In the genomic region with DNA sequence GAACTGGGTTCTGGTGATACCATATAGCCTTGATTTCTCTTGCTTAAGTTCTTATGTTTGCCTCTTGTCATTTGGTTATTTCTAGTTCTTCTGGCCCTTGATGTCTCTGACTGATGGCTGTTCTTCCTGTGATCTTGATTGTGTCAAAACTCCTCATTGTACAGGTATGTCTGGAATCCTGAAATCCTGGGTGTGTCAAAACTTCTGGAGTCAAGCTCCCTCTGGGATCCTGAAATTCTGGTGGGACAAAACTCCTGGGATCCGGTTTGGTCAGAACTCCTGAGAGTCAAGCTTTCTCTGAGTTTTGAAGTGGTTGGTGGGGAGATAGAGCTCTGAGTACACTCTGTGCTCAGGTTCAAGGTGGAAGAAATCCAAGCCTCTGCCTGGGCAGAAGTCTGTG, we compare ENCODE assay signal across 29 mouse cellular contexts.
"Had no signal": no experiment of that assay in that cellular context is flagged by ENCODE, and none has a peak within 500 bp of the region (broad histone marks: within the 10 kb centered on the region; RNA-seq: fewer than 3 reads in every experiment).

No protein-coding gene starts in this region.

- DNase-seq: gastrocnemius, postnatal 14 days; gastrocnemius, postnatal 36 days; heart, adult 11 months; heart, adult 2 months; heart, postnatal 4 days; kidney, adult 18-20 months; kidney, adult 8-10 months; kidney, postnatal 14 days; kidney, postnatal 36 days; layer of hippocampus, adult 9-11 months; layer of hippocampus, postnatal 36 days; left cerebral cortex, postnatal 4 days; liver, embryonic 13.5 days had no signal

- H3K4me2 ChIP-seq: heart, embryonic 11.5 days; heart, embryonic 13.5 days; heart, embryonic 15.5 days; hindbrain, embryonic 12.5 days; hindbrain, embryonic 14.5 days; intestine, embryonic 15.5 days; kidney, embryonic 15.5 days; limb, embryonic 13.5 days; limb, embryonic 15.5 days; liver, embryonic 11.5 days; liver, embryonic 13.5 days; liver, embryonic 15.5 days had no signal

- H3K27me3 ChIP-seq: heart, embryonic 13.5 days; heart, embryonic 15.5 days; hindbrain, embryonic 12.5 days; intestine, embryonic 15.5 days; kidney, embryonic 15.5 days; limb, embryonic 13.5 days; limb, embryonic 15.5 days; liver, embryonic 13.5 days; liver, embryonic 15.5 days had no signal

- H3K4me3 ChIP-seq: heart, adult 2 months; heart, embryonic 13.5 days; heart, embryonic 15.5 days; hindbrain, embryonic 10.5 days; hindbrain, embryonic 12.5 days; intestine, embryonic 15.5 days; kidney, embryonic 15.5 days; limb, embryonic 13.5 days; limb, embryonic 15.5 days; liver, embryonic 13.5 days; liver, embryonic 15.5 days had no signal

- H3K4me1 ChIP-seq: heart, embryonic 13.5 days; heart, embryonic 15.5 days; hindbrain, embryonic 10.5 days; hindbrain, embryonic 12.5 days; intestine, embryonic 15.5 days; kidney, embryonic 15.5 days; limb, embryonic 13.5 days; limb, embryonic 15.5 days; liver, embryonic 13.5 days; liver, embryonic 15.5 days had no signal

- ATAC-seq: hindbrain, embryonic 16.5 days; inflammation-experienced regulatory T-cells, adult 6 months; intestine, embryonic 15.5 days; intestine, postnatal 0 days had no signal

- H3K9ac ChIP-seq: heart, embryonic 13.5 days; heart, embryonic 15.5 days; hindbrain, embryonic 12.5 days; hindbrain, embryonic 14.5 days; intestine, embryonic 15.5 days; kidney, embryonic 15.5 days; limb, embryonic 13.5 days; limb, embryonic 15.5 days; liver, embryonic 13.5 days; liver, embryonic 15.5 days had no signal

- H3K9me3 ChIP-seq: heart, embryonic 13.5 days; heart, embryonic 15.5 days; hindbrain, embryonic 10.5 days; hindbrain, embryonic 12.5 days; intestine, embryonic 15.5 days; kidney, embryonic 15.5 days; limb, embryonic 13.5 days; limb, embryonic 15.5 days; liver, embryonic 13.5 days; liver, embryonic 15.5 days had no signal

- H3K27ac ChIP-seq: heart, adult 2 months; heart, embryonic 13.5 days; heart, embryonic 15.5 days; hindbrain, embryonic 10.5 days; hindbrain, embryonic 12.5 days; hindbrain, embryonic 14.5 days; intestine, embryonic 15.5 days; kidney, embryonic 15.5 days; kidney, postnatal 0 days; limb, embryonic 13.5 days; limb, embryonic 15.5 days; liver, embryonic 13.5 days; liver, embryonic 15.5 days had no signal

- H3K36me3 ChIP-seq: heart, embryonic 13.5 days; heart, embryonic 15.5 days; hindbrain, embryonic 10.5 days; hindbrain, embryonic 12.5 days; intestine, embryonic 15.5 days; kidney, embryonic 15.5 days; limb, embryonic 13.5 days; limb, embryonic 15.5 days; liver, embryonic 13.5 days; liver, embryonic 15.5 days had no signal
